Mouse (Mus musculus): Measurements from ENCODE around the gene Glis2.

The Glis2 gene

GRCm38 (mm10) chr16:4661605-4662004 is 67.1 kb downstream of the Glis2 start:
- DNase-seq: no peak

GRCm38 (mm10) chr16:4663806-4664205 is 69.3 kb downstream of the Glis2 start:
- DNase-seq: no peak

- DNase-seq: peak in 1 of 2 experiments; percentile 72
These were observed 71.2 kb downstream of the Glis2 start for GRCm38 (mm10) chr16:4665726-4666125.

GRCm38 (mm10) chr16:4667190-4667808 is 72.8 kb downstream of the Glis2 start:
- DNase-seq: peak; percentile 84 to 91

- DNase-seq: peak in 1 of 2 experiments; percentile 46
These were observed 75.8 kb downstream of the Glis2 start for GRCm38 (mm10) chr16:4670317-4670716.

- DNase-seq: no peak
These were observed 79.6 kb downstream of the Glis2 start for GRCm38 (mm10) chr16:4674091-4674490.

Data from kidney, adult 8-10 months (tissue).